Mouse (Mus musculus) intestine, embryonic 14.5 days (tissue): ENCODE data around the gene Gata5. TPM values are rescaled to one million over a fixed set of nuclear protein-coding genes. Genes with fewer than 3 reads are reported as not detected.

Experiments
- ATAC-seq: fragments of 200-750 bp; cut with Nextera tagmentation; replicated peaks from 2 replicates; pipeline ENCODE4 v1.8.0; 2017; ENCODE audit warnings: low read depth, moderate number of reproducible peaks, moderate TSS enrichment, moderate library complexity; ENCODE audit not compliant: low FRiP score, low TSS enrichment
- DNase-seq: peaks from one replicate; pipeline ENCODE4 v3.0.0-alpha.2; 2018; ENCODE audit warnings: low spot score
- H3K27ac ChIP-seq: fragments of 300-500 bp; sonication (generic); 2 replicates; pipeline ENCODE4 v1.5.1; 2014; ENCODE audit warnings: low read depth, mild to moderate bottlenecking, control low read depth
- H3K27me3 ChIP-seq: fragments of 300-500 bp; sonication (generic); replicated peaks from 2 replicates; pipeline ENCODE4 v1.6.1; 2014; ENCODE audit warnings: low read length, control low read depth; ENCODE audit not compliant: control insufficient read depth, insufficient read depth
- H3K36me3 ChIP-seq: fragments of 300-500 bp; sonication (generic); 2 replicates; pipeline ENCODE4 v1.6.1; 2014; ENCODE audit warnings: low read length, control low read depth; ENCODE audit not compliant: control insufficient read depth, insufficient read depth
- H3K4me1 ChIP-seq: fragments of 300-500 bp; sonication (generic); replicated peaks from 2 replicates; pipeline ENCODE4 v1.6.1; 2014; ENCODE audit warnings: low read length, control low read depth, mixed read lengths; ENCODE audit not compliant: control insufficient read depth, insufficient read depth
- H3K4me2 ChIP-seq: fragments of 300-500 bp; sonication (generic); 2 replicates; pipeline ENCODE4 v1.6.1; 2014; ENCODE audit warnings: low read length
- H3K4me3 ChIP-seq: fragments of 300-500 bp; sonication (generic); 2 replicates; pipeline ENCODE4 v1.5.1; 2014; ENCODE audit warnings: low read depth, low read length, control low read depth, mixed read lengths
- H3K9ac ChIP-seq: fragments of 300-500 bp; sonication (generic); 2 replicates; pipeline ENCODE4 v1.6.1; 2014; ENCODE audit warnings: mild to moderate bottlenecking, low read length
- H3K9me3 ChIP-seq: fragments of 300-500 bp; sonication (generic); 2 replicates; pipeline ENCODE4 v1.6.1; 2016; ENCODE audit warnings: low read length, control low read depth; ENCODE audit not compliant: control insufficient read depth
- WGBS: fragments of 180-500 bp; shearing (Covaris S2); extraction: QIAGEN DNeasy Blood & Tissue Kit; methylation state at CpG from one replicate; pipeline ENCODE4 v1.1.7; 2014; 5-methylcytosine and 5-hydroxymethylcytosine counted together
- polyA plus RNA-seq: library from polyadenylated mRNA; unstranded; fragments of >200 nt; fragmentation: Nextera tagmentation; extraction: Ambion mirVana; gene quantifications from 2 replicates; pipeline ENCODE4 v1.2.1, GENCODE M21; 2014

Gata5 gene
- polyA plus RNA-seq, 1 experiment from 2014 or later, result 8.1 TPM

- no peak overlapping the region for H3K4me2 ChIP-seq
- H3K36me3 ChIP-seq, result 0 out of 2 replicates have a peak, but pooled peaks cover 6% of the 10 kb centered on the region
- no peak overlapping the region for H3K4me3 ChIP-seq
- no peak overlapping the region for H3K9ac ChIP-seq
- ATAC-seq (peak; percentile 70), DNase-seq (peak; percentile 61)
- peaks cover 10% of the 10 kb centered on the region for H3K4me1 ChIP-seq
- H3K27ac ChIP-seq, result peak overlapping the region; percentile 29; the same call in 1 of the 2 replicates
- no peaks in the 10 kb centered on the region for H3K9me3 ChIP-seq
- 12% methylated on average over 14 of the region's 14 CpGs for WGBS
- H3K27me3 ChIP-seq, result no peaks in the 10 kb centered on the region
Measured at GRCm38 (mm10) chr2:180322674-180323355, 11.7 kb downstream of the Gata5 start.

- Histone ChIP-seq H3K27ac (no peak overlapping the region), H3K36me3 (no peaks in the 10 kb centered on the region), H3K4me3 (no peak overlapping the region), H3K9ac (no peak overlapping the region), H3K9me3 (no peaks in the 10 kb centered on the region), H3K4me1 (peaks cover 10% of the 10 kb centered on the region), H3K27me3 (no peaks in the 10 kb centered on the region), H3K4me2 (no peak overlapping the region)
- WGBS, result 78% methylated on average over 4 of the region's 4 CpGs
- no peak for ATAC-seq
- DNase-seq, result no peak
Measured at GRCm38 (mm10) chr2:180320216-180320615, 14.3 kb downstream of the Gata5 start.

- DNase-seq (no peak), ATAC-seq (no peak)
- H3K27ac ChIP-seq, result no peak overlapping the region
- H3K27me3 ChIP-seq, result no peaks in the 10 kb centered on the region
- no peak overlapping the region for H3K4me3 ChIP-seq
- H3K9me3 ChIP-seq, result no peaks in the 10 kb centered on the region
- H3K9ac ChIP-seq, result no peak overlapping the region
- no peaks in the 10 kb centered on the region for H3K36me3 ChIP-seq
- no peak overlapping the region for H3K4me2 ChIP-seq
- 76% methylated on average over 7 of the region's 7 CpGs for WGBS
- peaks cover 6% of the 10 kb centered on the region; the same call in 1 of the 2 replicates for H3K4me1 ChIP-seq
Measured at GRCm38 (mm10) chr2:180317591-180317990, 16.9 kb downstream of the Gata5 start.

GRCm38 (mm10) chr2:180314292-180314691 lies 20.2 kb downstream of the Gata5 start:
- 89% methylated on average over 2 of the region's 2 CpGs for WGBS
- Histone ChIP-seq H3K27ac (no peak overlapping the region), H3K27me3 (no peaks in the 10 kb centered on the region), H3K4me2 (no peak overlapping the region), H3K4me3 (no peak overlapping the region), H3K9me3 (no peaks in the 10 kb centered on the region), H3K4me1 (0 out of 2 replicates have a peak, but pooled peaks cover 4% of the 10 kb centered on the region), H3K9ac (no peak overlapping the region), H3K36me3 (no peaks in the 10 kb centered on the region)
- DNase-seq (no peak), ATAC-seq (no peak)

GRCm38 (mm10) chr2:180311147-180311546 lies 23.4 kb downstream of the Gata5 start:
- Histone ChIP-seq H3K36me3 (no peaks in the 10 kb centered on the region), H3K9me3 (no peaks in the 10 kb centered on the region), H3K27ac (no peak overlapping the region), H3K27me3 (no peaks in the 10 kb centered on the region), H3K9ac (no peak overlapping the region), H3K4me2 (no peak overlapping the region), H3K4me1 (peaks cover 11% of the 10 kb centered on the region; the same call in 1 of the 2 replicates), H3K4me3 (no peak overlapping the region)
- DNase-seq (no peak), ATAC-seq (no peak)
- WGBS, result 82% methylated on average over 4 of the region's 4 CpGs

GRCm38 (mm10) chr2:180307680-180308079 lies 26.8 kb downstream of the Gata5 start:
- Histone ChIP-seq H3K4me2 (no peak overlapping the region), H3K9ac (no peak overlapping the region), H3K27ac (no peak overlapping the region), H3K27me3 (no peaks in the 10 kb centered on the region), H3K9me3 (no peaks in the 10 kb centered on the region), H3K4me1 (peaks cover 7% of the 10 kb centered on the region; the same call in 1 of the 2 replicates), H3K36me3 (no peaks in the 10 kb centered on the region), H3K4me3 (no peak overlapping the region)
- DNase-seq, result no peak
- 44% methylated on average over 2 of the region's 2 CpGs for WGBS
- no peak for ATAC-seq

GRCm38 (mm10) chr2:180306423-180307168 lies 27.9 kb downstream of the Gata5 start:
- Histone ChIP-seq H3K9ac (no peak overlapping the region), H3K4me1 (peaks cover 7% of the 10 kb centered on the region; the same call in 1 of the 2 replicates), H3K36me3 (no peaks in the 10 kb centered on the region), H3K27me3 (no peaks in the 10 kb centered on the region), H3K27ac (no peak overlapping the region), H3K9me3 (no peaks in the 10 kb centered on the region), H3K4me3 (no peak overlapping the region), H3K4me2 (no peak overlapping the region)
- ATAC-seq (no peak), DNase-seq (no peak)
- WGBS, result 49% methylated on average over 8 of the region's 8 CpGs

GRCm38 (mm10) chr2:180306009-180306408 lies 28.5 kb downstream of the Gata5 start:
- H3K4me2 ChIP-seq, result no peak overlapping the region
- H3K4me1 ChIP-seq, result peaks cover 7% of the 10 kb centered on the region; the same call in 1 of the 2 replicates
- H3K9me3 ChIP-seq, result no peaks in the 10 kb centered on the region
- no peaks in the 10 kb centered on the region for H3K36me3 ChIP-seq
- ATAC-seq, result no peak
- WGBS, result 80% methylated on average over 2 of the region's 2 CpGs
- no peak overlapping the region for H3K27ac ChIP-seq
- H3K27me3 ChIP-seq, result no peaks in the 10 kb centered on the region
- H3K4me3 ChIP-seq, result no peak overlapping the region
- no peak overlapping the region for H3K9ac ChIP-seq
- no peak for DNase-seq
